Mouse (Mus musculus) heart, adult 2 months (tissue): ENCODE measurements around the gene Tnnt1. TPM values are rescaled to one million over a fixed set of nuclear protein-coding genes. Genes with fewer than 3 reads are reported as not detected.
A peak's percentile ranks its signal among the peaks of the same experiment; 100 is the strongest.

ENCODE experiments used
- DNase-seq, 2 experiments: peaks; one replicate each; pipeline ENCODE4 v3.0.0; 2021
- H3K27ac ChIP-seq: fragments of 200-600 bp; 2 replicates; pipeline ENCODE4 v1.8.1; 2022
- H3K27me3 ChIP-seq: fragments of 200-500 bp; 2 replicates; pipeline ENCODE4 v1.6.1; 2012; ENCODE audit warnings: mild to moderate bottlenecking, low read length, inconsistent platforms, mixed read lengths; ENCODE audit not compliant: control insufficient read depth, insufficient read depth
- H3K36me3 ChIP-seq: fragments of 200-500 bp; 2 replicates; pipeline ENCODE4 v1.6.1; 2012; ENCODE audit warnings: low read length, inconsistent platforms; ENCODE audit not compliant: control insufficient read depth, insufficient read depth
- H3K4me1 ChIP-seq: fragments of 200-500 bp; 2 replicates; pipeline ENCODE4 v1.6.1; 2011; ENCODE audit warnings: low read length; ENCODE audit not compliant: control insufficient read depth, insufficient read depth
- H3K4me3 ChIP-seq: fragments of 200-600 bp; 2 replicates; pipeline ENCODE4 v1.8.1; 2022
- H3K79me2 ChIP-seq: fragments of 200-500 bp; replicated peaks from 2 replicates; pipeline ENCODE4 v1.6.1; 2012; ENCODE audit warnings: mild to moderate bottlenecking, inconsistent platforms, low read length, moderate library complexity, mixed read lengths; ENCODE audit not compliant: control insufficient read depth, insufficient read depth
- H3K9ac ChIP-seq: fragments of 200-500 bp; 2 replicates; pipeline ENCODE4 v1.6.1; 2012; ENCODE audit warnings: low read depth, mild to moderate bottlenecking, control low read depth, inconsistent platforms, low read length, mixed read lengths
- CTCF ChIP-seq: fragments of 200-600 bp; IDR thresholded peaks from 2 replicates; pipeline ENCODE4 v1.8.1; 2022; ENCODE audit warnings: antibody characterized with exemption, mild to moderate bottlenecking, moderate library complexity
- EP300 ChIP-seq: fragments of 200-500 bp; IDR thresholded peaks from 2 replicates; pipeline ENCODE4 v1.6.1; 2011; ENCODE audit warnings: low read depth, low read length, control low read depth; ENCODE audit not compliant: insufficient read depth
- POLR2A ChIP-seq: fragments of 200-500 bp; IDR thresholded peaks from 2 replicates; pipeline ENCODE4 v1.6.1; 2011; ENCODE audit warnings: mild to moderate bottlenecking, low read depth, low read length, control low read depth; ENCODE audit not compliant: insufficient read depth
- WGBS: fragments of 180-500 bp; shearing (Covaris S2); methylation state at CpG from one replicate; pipeline ENCODE4 v1.1.7; 2018; 5-methylcytosine and 5-hydroxymethylcytosine counted together
- intact Hi-C: fragments of 180-260 bp; cut with DNase I; formaldehyde crosslinking; loops from one replicate; pipeline ENCODE4 v1.15.1; 2025
- polyA plus RNA-seq: library from polyadenylated mRNA; depleted of rRNA; stranded (reverse); fragments of >200 nt; gene quantifications from 2 replicates; pipeline ENCODE4 v1.2.3, GENCODE M21; 2012; rRNA removed
- total RNA-seq, 2 experiments: library from RNA; stranded (reverse); gene quantifications; 2 replicates each; pipeline ENCODE4 v1.2.3; 2021

The Tnnt1 gene
- total and polyA plus RNA-seq, 3 experiments, result 9.2 to 19.7 (median 15.6) TPM

GRCm38 (mm10) chr7:4471179-4471555, 45.0 kb downstream of the Tnnt1 start:
- Histone ChIP-seq H3K36me3 (no peaks in the 10 kb centered on the region), H3K79me2 (no peaks in the 10 kb centered on the region), H3K27ac (no peak overlapping the region), H3K27me3 (no peaks in the 10 kb centered on the region), H3K4me3 (peak overlapping the region; percentile 53), H3K9ac (peak overlapping the region; percentile 33), H3K4me1 (0 out of 2 replicates have a peak, but pooled peaks cover 3% of the 10 kb centered on the region)
- 5% methylated on average over 24 of the region's 24 CpGs for WGBS
- peak; percentile 84 to 89 for DNase-seq
- TF ChIP-seq POLR2A (no peak), EP300 (peak; percentile 65; the same call in 1 of the 2 replicates), CTCF (peak; percentile 81)
- intact Hi-C loops, result loop anchor here (2.0 kb wide), 3 partner anchors 40 to 368 kb away; no protein-coding TSS in a partner anchor

GRCm38 (mm10) chr7:4470275-4471178, 45.7 kb downstream of the Tnnt1 start:
- no peak for TF ChIP-seq CTCF
- TF ChIP-seq EP300, result no peak
- TF ChIP-seq POLR2A, result no peak
- Histone ChIP-seq H3K79me2 (no peaks in the 10 kb centered on the region), H3K27me3 (no peaks in the 10 kb centered on the region), H3K36me3 (no peaks in the 10 kb centered on the region), H3K9ac (peak overlapping the region; percentile 33), H3K27ac (0 out of 2 replicates have a peak overlapping the region, but pooled peaks have one; percentile 10), H3K4me3 (peak overlapping the region; percentile 53), H3K4me1 (0 out of 2 replicates have a peak, but pooled peaks cover 3% of the 10 kb centered on the region)
- 7% methylated on average over 35 of the region's 35 CpGs for WGBS
- intact Hi-C loops, result loop anchor here (2.0 kb wide), 3 partner anchors 40 to 368 kb away; no protein-coding TSS in a partner anchor
- peak; percentile 70 to 74 for DNase-seq

- DNase-seq, result no peak
- Histone ChIP-seq H3K27ac (no peak overlapping the region), H3K4me1 (0 out of 2 replicates have a peak, but pooled peaks cover 3% of the 10 kb centered on the region), H3K27me3 (no peaks in the 10 kb centered on the region), H3K9ac (no peak overlapping the region), H3K36me3 (no peaks in the 10 kb centered on the region), H3K79me2 (no peaks in the 10 kb centered on the region), H3K4me3 (no peak overlapping the region)
- 59% methylated on average over 3 of the region's 3 CpGs for WGBS
- TF ChIP-seq CTCF (no peak), POLR2A (no peak), EP300 (no peak)
- intact Hi-C loops, result no loop called here
Observed at GRCm38 (mm10) chr7:4467801-4468200, 48.4 kb downstream of the Tnnt1 start.

GRCm38 (mm10) chr7:4464194-4464824, 51.9 kb downstream of the Tnnt1 start:
- H3K4me1 ChIP-seq, result no peaks in the 10 kb centered on the region
- H3K4me3 ChIP-seq, result no peak overlapping the region
- intact Hi-C loops, result no loop called here
- TF ChIP-seq POLR2A, result no peak
- TF ChIP-seq EP300, result no peak
- DNase-seq, result no peak
- H3K9ac ChIP-seq, result peak overlapping the region; percentile 19; the same call in 1 of the 2 replicates
- H3K79me2 ChIP-seq, result no peaks in the 10 kb centered on the region
- no peak overlapping the region for H3K27ac ChIP-seq
- WGBS, result 6% methylated on average over 11 of the region's 12 CpGs
- H3K36me3 ChIP-seq, result no peaks in the 10 kb centered on the region
- no peaks in the 10 kb centered on the region for H3K27me3 ChIP-seq

GRCm38 (mm10) chr7:4460576-4461434, 55.4 kb downstream of the Tnnt1 start, which contains the start of gene Eps8l1:
TSS of gene Eps8l1 (plus strand) at chr7:4460674.
- peak within 1 kb of the TSS; percentile 79 for H3K9ac ChIP-seq
- no peaks in the 10 kb centered on the region for H3K36me3 ChIP-seq
- WGBS, result 56% methylated on average over 13 of the region's 16 CpGs
- TF ChIP-seq EP300 (no peak), POLR2A (no peak), CTCF (no peak)
- no peaks in the 10 kb centered on the region for H3K79me2 ChIP-seq
- H3K4me3 ChIP-seq, result peak within 1 kb of the TSS; percentile 34
- peak within 1 kb of the TSS; percentile 74 for H3K27ac ChIP-seq
- intact Hi-C loops, result no loop called here
- H3K4me1 ChIP-seq, result no peaks in the 10 kb centered on the region
- no peaks in the 10 kb centered on the region for H3K27me3 ChIP-seq
- DNase-seq, result no peak

Other genes with a start within 250 kb of the Tnnt1 start
- gene Ncr1, start 178.7 kb downstream of the Tnnt1 start, total RNA-seq, result not detected
- 0.41 and 1.2 TPM in 2 replicates for gene Ncr1, start 178.7 kb downstream of the Tnnt1 start, polyA plus RNA-seq
- gene Gp6, start 118.6 kb downstream of the Tnnt1 start, total RNA-seq, result 1 to 10 TPM in 1 of 2 experiments, under 1 TPM in 1; 0.50 to 1.9 TPM
- 0.44 and 0.76 TPM in 2 replicates for gene Gp6, start 118.6 kb downstream of the Tnnt1 start, polyA plus RNA-seq
- gene Rdh13, start 70.7 kb downstream of the Tnnt1 start, total RNA-seq, result 10 to 100 TPM; 31.0 to 34.1 TPM
- 25.1 and 42.5 TPM in 2 replicates for gene Rdh13, start 70.7 kb downstream of the Tnnt1 start, polyA plus RNA-seq
- 1 to 10 TPM; 3.3 to 3.5 TPM for gene Eps8l1, start 55.7 kb downstream of the Tnnt1 start, total RNA-seq
- 0.74 and 0.82 TPM in 2 replicates for gene Eps8l1, start 55.7 kb downstream of the Tnnt1 start, polyA plus RNA-seq
- 10 to 100 TPM; 62.4 to 67.1 TPM for gene Ppp1r12c, start 14.7 kb downstream of the Tnnt1 start, total RNA-seq
- gene Ppp1r12c, start 14.7 kb downstream of the Tnnt1 start, polyA plus RNA-seq, result 47.0 and 53.2 TPM in 2 replicates
- gene Tnni3, start 7.8 kb upstream of the Tnnt1 start, total RNA-seq, result over 10,000 TPM in 1 of 2 experiments, 1,000 to 10,000 TPM in 1; 9,834 to 11,008 TPM
- 13,898 and 21,553 TPM in 2 replicates for gene Tnni3, start 7.8 kb upstream of the Tnnt1 start, polyA plus RNA-seq
- gene Dnaaf3, start 16.1 kb upstream of the Tnnt1 start, total RNA-seq, result 1 to 10 TPM; 2.3 to 2.7 TPM
- 12.4 and 13.2 TPM in 2 replicates for gene Dnaaf3, start 16.1 kb upstream of the Tnnt1 start, polyA plus RNA-seq
- gene Syt5, start 31.2 kb upstream of the Tnnt1 start, total RNA-seq, result under 1 TPM; 0.39 to 0.86 TPM
- gene Syt5, start 31.2 kb upstream of the Tnnt1 start, polyA plus RNA-seq, result 0.79 and 2.4 TPM in 2 replicates
- not detected for gene Ptprh, start 87.7 kb upstream of the Tnnt1 start, total RNA-seq
- gene Ptprh, start 87.7 kb upstream of the Tnnt1 start, polyA plus RNA-seq, result 0.03 and 0.06 TPM in 2 replicates
- 1 to 10 TPM; 4.2 to 5.3 TPM for gene Tmem86b, start 115.0 kb upstream of the Tnnt1 start, total RNA-seq
- gene Tmem86b, start 115.0 kb upstream of the Tnnt1 start, polyA plus RNA-seq, result 12.8 and 19.2 TPM in 2 replicates
- gene Ppp6r1, start 142.6 kb upstream of the Tnnt1 start, total RNA-seq, result 10 to 100 TPM; 67.6 to 71.9 TPM
- 67.1 and 89.9 TPM in 2 replicates for gene Ppp6r1, start 142.6 kb upstream of the Tnnt1 start, polyA plus RNA-seq
- 10 to 100 TPM; 31.9 to 35.0 TPM for gene Hspbp1, start 168.7 kb upstream of the Tnnt1 start, total RNA-seq
- gene Hspbp1, start 168.7 kb upstream of the Tnnt1 start, polyA plus RNA-seq, result 27.0 and 29.7 TPM in 2 replicates
- 1 to 10 TPM in 1 of 2 experiments, under 1 TPM in 1; 0.89 to 1.5 TPM for gene Brsk1, start 174.2 kb upstream of the Tnnt1 start, total RNA-seq
- gene Brsk1, start 174.2 kb upstream of the Tnnt1 start, polyA plus RNA-seq, result 1.7 and 2.2 TPM in 2 replicates
- gene Tmem150b, start 208.9 kb upstream of the Tnnt1 start, total RNA-seq, result not detected
- 0.16 and 0.59 TPM in 2 replicates for gene Tmem150b, start 208.9 kb upstream of the Tnnt1 start, polyA plus RNA-seq
- gene Kmt5c, start 223.7 kb upstream of the Tnnt1 start, total RNA-seq, result 10 to 100 TPM in 1 of 2 experiments, 1 to 10 TPM in 1; 8.5 to 11.2 TPM
- gene Kmt5c, start 223.7 kb upstream of the Tnnt1 start, polyA plus RNA-seq, result 36.4 and 38.5 TPM in 2 replicates
- gene Cox6b2, start 236.7 kb upstream of the Tnnt1 start, total RNA-seq, result 1 to 10 TPM; 1.7 to 3.5 TPM
- 7.7 and 8.6 TPM in 2 replicates for gene Cox6b2, start 236.7 kb upstream of the Tnnt1 start, polyA plus RNA-seq